Mouse (Mus musculus): ENCODE results near the gene Polr1e.
A peak's percentile ranks its signal among the peaks of the same experiment; 100 is the strongest.
"Not testable (repeated sequence)": the region's sequence is repeated elsewhere in the genome, so short reads cannot be mapped to it uniquely, and the experiment has no call there.

Gene Polr1e

GRCm38 (mm10) chr4:45054862-45055261, 36.5 kb downstream of the Polr1e start:
- DNase-seq (ENCODE audit: low read depth), result peak; percentile 23

GRCm38 (mm10) chr4:45055451-45055850, 37.1 kb downstream of the Polr1e start:
- no peak for DNase-seq (ENCODE audit: low read depth)

- DNase-seq (ENCODE audit: low read depth), result peak; percentile 57
Measured at GRCm38 (mm10) chr4:45063836-45064235, 45.5 kb downstream of the Polr1e start.

- no peak for DNase-seq (ENCODE audit: low read depth)
Measured at GRCm38 (mm10) chr4:45064577-45064976, 46.2 kb downstream of the Polr1e start.

GRCm38 (mm10) chr4:45066036-45066730, 47.8 kb downstream of the Polr1e start:
- no peak for DNase-seq (ENCODE audit: low read depth)

GRCm38 (mm10) chr4:45067742-45068141, 49.4 kb downstream of the Polr1e start:
- DNase-seq (ENCODE audit: low read depth), result no peak

GRCm38 (mm10) chr4:45072261-45072973, 54.0 kb downstream of the Polr1e start:
- DNase-seq (ENCODE audit: low read depth), result no peak

GRCm38 (mm10) chr4:45073544-45073943, 55.2 kb downstream of the Polr1e start:
- DNase-seq (ENCODE audit: low read depth), result no peak

GRCm38 (mm10) chr4:45081041-45081440, 62.7 kb downstream of the Polr1e start:
- not testable (repeated sequence) for DNase-seq (ENCODE audit: low read depth)

- DNase-seq (ENCODE audit: low read depth), result no peak
Measured at GRCm38 (mm10) chr4:45082951-45083350, 64.6 kb downstream of the Polr1e start.

- peak; percentile 21 for DNase-seq (ENCODE audit: low read depth)
Measured at GRCm38 (mm10) chr4:45083487-45083886, 65.1 kb downstream of the Polr1e start.

- DNase-seq (ENCODE audit: low read depth), result peak; percentile 91
Measured at GRCm38 (mm10) chr4:45084021-45084894, 65.9 kb downstream of the Polr1e start, which contains the start of gene Fbxo10. Gene Fbxo10, minus strand, starts transcription at chr4:45084604.

GRCm38 (mm10) chr4:45084895-45085290, 66.5 kb downstream of the Polr1e start:
- no peak for DNase-seq (ENCODE audit: low read depth)

All from 416B (cell line).